Mouse (Mus musculus) E14TG2a.4 (cell line): ENCODE measurements around the gene C4b.

Experiments used
- CTCF ChIP-seq: conservative IDR thresholded peaks from 2 replicates; pipeline ENCODE4 v1.5.1; 2014; ENCODE audit warnings: low read length
- POU5F1 ChIP-seq: IDR thresholded peaks from 2 replicates; pipeline ENCODE4 v1.6.1; 2014; ENCODE audit warnings: low read length, borderline replicate concordance

DNA sequence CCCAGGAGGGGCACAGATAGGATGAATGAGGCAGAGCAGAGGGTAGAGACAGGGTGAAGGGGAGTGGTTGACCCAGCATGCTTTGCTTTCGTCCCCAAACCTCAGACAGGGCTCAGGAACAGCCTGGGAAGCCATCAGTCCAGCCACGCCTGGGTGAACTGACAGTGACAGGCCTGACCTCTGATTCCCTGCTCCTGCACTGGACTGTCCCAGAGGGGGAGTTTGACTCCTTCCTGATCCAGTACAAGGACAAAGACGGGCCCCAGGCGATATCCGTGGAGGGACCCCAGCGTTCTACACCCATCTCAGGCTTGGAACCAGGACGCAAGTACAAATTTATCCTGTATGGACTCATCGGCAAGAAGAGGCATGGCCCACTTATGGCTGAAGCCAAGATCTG is 60.5 kb downstream of the C4b start:
- TF ChIP-seq CTCF (no peak), POU5F1 (no peak)
